Mouse (Mus musculus) hindbrain, embryonic 15.5 days (tissue): ENCODE measurements at regions not wholly inside any gene's neighbourhood (a gene's known extent, or its start where the extent isn't known, plus 50 kb on each side); places are given as distances from the start of the nearest gene placed in this dataset.

Experiments
- ATAC-seq: fragments of 200-750 bp; cut with Nextera tagmentation; 2 replicates; pipeline ENCODE4 v1.8.0; 2017; ENCODE audit warnings: low read depth, moderate number of reproducible peaks, moderate TSS enrichment; ENCODE audit not compliant: low FRiP score
- H3K27ac ChIP-seq: fragments of 300-500 bp; sonication (generic); replicated peaks from 2 replicates; pipeline ENCODE4 v1.5.1; 2015; ENCODE audit warnings: mild to moderate bottlenecking, inconsistent platforms
- H3K27me3 ChIP-seq: fragments of 300-500 bp; sonication (generic); 2 replicates; pipeline ENCODE4 v1.6.1; 2015; ENCODE audit warnings: control low read depth, inconsistent platforms
- H3K36me3 ChIP-seq: fragments of 300-500 bp; sonication (generic); 2 replicates; pipeline ENCODE4 v1.6.1; 2015; ENCODE audit warnings: control low read depth, inconsistent platforms
- H3K4me1 ChIP-seq: fragments of 300-500 bp; sonication (generic); replicated peaks from 2 replicates; pipeline ENCODE4 v1.6.1; 2015; ENCODE audit warnings: control low read depth, inconsistent platforms
- H3K4me2 ChIP-seq: fragments of 300-500 bp; sonication (generic); 2 replicates; pipeline ENCODE4 v1.6.1; 2015; ENCODE audit warnings: moderate library complexity, mild to moderate bottlenecking, inconsistent platforms
- H3K4me3 ChIP-seq: fragments of 300-500 bp; sonication (generic); 2 replicates; pipeline ENCODE4 v1.5.1; 2015; ENCODE audit warnings: mild to moderate bottlenecking, inconsistent platforms
- H3K9ac ChIP-seq: fragments of 300-500 bp; sonication (generic); 2 replicates; pipeline ENCODE4 v1.6.1; 2015; ENCODE audit warnings: inconsistent platforms
- H3K9me3 ChIP-seq: fragments of 300-500 bp; sonication (generic); 2 replicates; pipeline ENCODE4 v1.6.1; 2016; ENCODE audit warnings: control low read depth, inconsistent platforms
- WGBS: fragments of 180-500 bp; shearing (Covaris S2); methylation state at CpG from one replicate; pipeline ENCODE4 v1.1.7; 2015; 5-methylcytosine and 5-hydroxymethylcytosine counted together

DNA sequence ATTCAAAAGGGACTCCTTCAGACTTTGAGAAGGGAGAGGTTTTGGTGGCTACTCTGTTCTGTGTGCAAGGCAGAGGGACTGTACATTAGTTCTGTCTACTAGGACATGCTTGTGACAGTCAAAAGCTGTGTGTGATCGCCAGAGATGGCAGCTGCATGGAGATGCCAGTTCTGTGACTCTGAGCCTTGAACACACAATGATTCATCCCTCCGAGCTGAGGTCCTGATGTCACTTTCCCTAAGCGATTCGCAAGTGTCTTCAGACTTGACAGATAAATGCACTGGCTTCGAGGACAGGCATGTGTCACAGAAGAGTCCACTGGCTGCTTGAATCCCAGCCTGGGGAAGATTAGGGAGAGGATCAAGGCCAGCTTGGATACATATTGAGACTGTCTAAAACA lies 218.8 kb downstream of the Gadd45g start:
- WGBS, result 84% methylated on average over 5 of the region's 5 CpGs
- no peaks in the 10 kb centered on the region for H3K4me1 ChIP-seq
- H3K9ac ChIP-seq, result no peak overlapping the region

DNA sequence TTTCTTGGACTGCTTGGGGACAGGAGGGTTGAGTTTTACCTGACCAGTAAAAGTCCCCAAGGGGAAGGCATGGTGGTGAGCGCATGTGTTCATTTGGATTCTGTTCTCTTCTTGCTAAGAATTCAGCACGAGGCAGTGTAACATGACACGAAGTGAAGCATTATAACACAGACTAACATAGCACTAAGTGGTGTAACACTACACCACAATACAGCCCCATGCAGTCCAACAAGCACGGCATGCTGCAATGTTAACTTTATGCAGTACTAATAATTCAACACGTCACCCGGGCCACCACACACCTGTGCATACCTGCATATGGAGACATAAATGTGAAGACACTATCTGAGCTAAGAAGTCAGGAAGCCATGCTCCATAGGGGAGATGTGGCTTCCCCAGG lies 219.2 kb downstream of the Gadd45g start:
- H3K36me3 ChIP-seq, result no peaks in the 10 kb centered on the region
- H3K9ac ChIP-seq, result no peak overlapping the region
- ATAC-seq, result no peak
- no peaks in the 10 kb centered on the region for H3K4me1 ChIP-seq
- H3K9me3 ChIP-seq, result no peaks in the 10 kb centered on the region
- no peak overlapping the region for H3K4me2 ChIP-seq
- H3K27me3 ChIP-seq, result no peaks in the 10 kb centered on the region
- 82% methylated on average over 6 of the region's 6 CpGs for WGBS
- no peak overlapping the region for H3K4me3 ChIP-seq
- no peak overlapping the region for H3K27ac ChIP-seq

More for the DNA sequence above, 218.8 kb downstream of the Gadd45g start:
- Histone ChIP-seq H3K27ac (no peak overlapping the region), H3K9me3 (no peaks in the 10 kb centered on the region), H3K36me3 (no peaks in the 10 kb centered on the region), H3K27me3 (no peaks in the 10 kb centered on the region), H3K4me2 (no peak overlapping the region), H3K4me3 (no peak overlapping the region)
- ATAC-seq, result no peak

DNA sequence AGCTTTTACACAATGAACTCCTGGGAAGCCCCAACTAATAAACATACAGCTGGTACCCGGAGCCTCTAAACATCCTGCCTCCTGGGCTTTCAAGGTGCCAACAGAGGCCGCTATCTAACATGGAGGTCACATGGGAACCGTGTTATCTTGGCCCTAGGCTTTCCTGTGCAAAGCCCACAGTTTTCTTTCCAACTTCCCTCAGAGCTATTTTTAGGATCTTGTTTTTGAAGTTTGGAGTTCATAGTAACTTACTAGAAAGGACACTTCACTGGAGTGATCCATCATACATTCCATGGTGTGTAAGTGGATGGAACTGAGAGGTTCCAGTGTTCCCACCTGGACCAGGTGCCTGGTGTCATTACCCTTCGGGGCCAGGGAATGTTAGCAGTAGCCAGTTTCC lies 220.6 kb downstream of the Gadd45g start:
- no peak for ATAC-seq
- no peaks in the 10 kb centered on the region for H3K27me3 ChIP-seq
- no peaks in the 10 kb centered on the region for H3K36me3 ChIP-seq
- H3K9ac ChIP-seq, result no peak overlapping the region
- H3K4me1 ChIP-seq, result no peaks in the 10 kb centered on the region
- H3K27ac ChIP-seq, result no peak overlapping the region
- H3K9me3 ChIP-seq, result no peaks in the 10 kb centered on the region
- no peak overlapping the region for H3K4me3 ChIP-seq
- H3K4me2 ChIP-seq, result no peak overlapping the region
- 65% methylated on average over 4 of the region's 4 CpGs for WGBS

DNA sequence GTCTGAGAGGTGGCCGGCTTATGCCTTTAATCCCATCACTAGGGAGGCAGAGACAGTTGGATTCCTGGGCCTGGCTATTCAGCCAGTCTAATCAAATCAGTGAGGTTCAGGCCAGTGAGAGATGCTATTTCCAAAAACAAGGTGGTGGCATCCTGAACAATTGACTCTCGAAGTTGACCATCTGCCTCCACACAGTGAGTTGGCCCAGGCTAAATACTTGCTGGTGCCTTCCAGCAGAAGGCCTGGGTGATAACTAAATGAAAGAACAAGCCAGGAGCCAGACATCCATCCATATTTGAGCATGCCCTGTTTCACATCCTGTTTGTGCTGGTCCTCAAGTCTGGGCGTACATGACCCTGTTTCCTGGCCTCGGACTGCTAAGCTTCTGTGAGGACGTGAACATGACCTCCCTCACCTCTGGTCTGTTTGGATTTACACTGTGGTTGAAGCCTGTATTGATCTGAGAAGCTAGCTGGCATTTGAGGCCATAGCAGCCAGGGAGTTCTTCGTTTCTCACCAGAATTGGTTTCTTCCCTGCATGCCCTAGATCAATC lies 222.5 kb downstream of the Gadd45g start:
- Histone ChIP-seq H3K4me1 (no peaks in the 10 kb centered on the region), H3K27ac (no peak overlapping the region), H3K4me2 (no peak overlapping the region), H3K4me3 (no peak overlapping the region), H3K36me3 (no peaks in the 10 kb centered on the region), H3K27me3 (no peaks in the 10 kb centered on the region), H3K9me3 (no peaks in the 10 kb centered on the region), H3K9ac (no peak overlapping the region)
- WGBS, result 79% methylated on average over 6 of the region's 6 CpGs
- no peak for ATAC-seq

DNA sequence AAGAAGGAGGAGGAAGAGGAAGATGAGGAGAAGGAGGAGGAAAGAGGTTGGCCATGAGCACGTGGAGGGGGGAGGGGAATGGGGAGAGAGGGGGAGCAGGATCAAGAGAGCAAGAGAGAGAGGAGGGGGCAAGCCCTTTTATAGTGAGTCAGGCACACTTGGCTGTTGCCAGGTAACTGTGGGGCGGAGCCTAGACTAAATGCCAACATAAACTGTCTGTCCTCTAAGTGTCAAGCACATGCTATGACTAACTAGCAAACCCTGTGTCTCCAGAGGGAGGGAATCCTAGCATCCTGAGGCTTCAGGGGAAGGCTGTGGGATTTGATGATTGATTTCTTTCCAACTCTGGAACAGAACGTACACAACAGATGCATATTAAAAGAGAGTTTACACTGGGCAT lies 223.2 kb downstream of the Gadd45g start:
- H3K4me2 ChIP-seq, result no peak overlapping the region
- no peaks in the 10 kb centered on the region for H3K27me3 ChIP-seq
- no peaks in the 10 kb centered on the region for H3K9me3 ChIP-seq
- no peak overlapping the region for H3K4me3 ChIP-seq
- no peak overlapping the region for H3K9ac ChIP-seq
- 64% methylated on average over 3 of the region's 3 CpGs for WGBS
- H3K27ac ChIP-seq, result no peak overlapping the region
- no peaks in the 10 kb centered on the region for H3K36me3 ChIP-seq
- H3K4me1 ChIP-seq, result no peaks in the 10 kb centered on the region
- ATAC-seq, result no peak

DNA sequence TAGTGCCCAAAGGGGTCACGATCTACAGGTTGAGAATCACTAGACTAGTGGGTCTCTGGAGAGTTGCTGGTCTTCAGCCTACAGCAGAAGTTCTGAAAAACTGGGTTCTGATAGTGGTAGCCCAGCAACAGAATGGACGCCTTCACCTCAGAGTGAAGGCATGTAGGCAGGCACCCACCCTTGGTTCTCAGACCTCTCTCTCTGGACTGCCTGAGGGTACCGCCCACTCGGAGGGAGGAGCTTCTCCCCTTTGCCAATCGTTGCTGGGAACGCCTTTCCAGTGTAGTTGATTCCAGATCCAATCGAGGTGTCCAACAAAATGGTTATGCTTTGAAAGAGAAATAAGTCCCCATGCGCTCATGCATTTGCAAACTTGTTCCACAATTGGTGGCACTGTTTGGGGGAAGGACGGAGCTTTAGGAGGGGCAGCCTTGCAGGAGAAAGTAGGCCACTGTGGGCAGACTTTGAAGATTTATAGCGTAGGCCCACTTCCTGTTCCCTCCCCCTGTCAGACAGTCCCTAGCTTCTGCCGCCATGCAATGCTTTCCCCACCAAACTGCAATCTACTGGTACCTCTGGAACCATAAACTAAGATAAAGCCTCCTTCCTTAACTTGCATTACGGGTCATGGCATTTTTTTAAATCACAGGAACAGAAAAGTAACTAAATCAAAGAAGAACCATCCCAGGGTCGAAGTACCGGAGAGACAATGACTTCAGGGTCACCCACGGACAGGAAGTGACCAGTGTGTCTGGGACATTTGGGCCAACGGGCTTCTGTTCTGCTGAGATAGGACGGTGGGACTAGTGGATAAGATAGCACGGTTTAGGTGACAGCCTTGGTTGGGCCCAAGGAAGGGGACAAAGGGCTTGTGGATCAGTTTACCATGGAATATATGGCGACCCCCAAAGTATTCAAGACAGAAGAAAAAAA lies 224.5 kb downstream of the Gadd45g start:
- Histone ChIP-seq H3K9ac (no peak overlapping the region), H3K27ac (no peak overlapping the region)

DNA sequence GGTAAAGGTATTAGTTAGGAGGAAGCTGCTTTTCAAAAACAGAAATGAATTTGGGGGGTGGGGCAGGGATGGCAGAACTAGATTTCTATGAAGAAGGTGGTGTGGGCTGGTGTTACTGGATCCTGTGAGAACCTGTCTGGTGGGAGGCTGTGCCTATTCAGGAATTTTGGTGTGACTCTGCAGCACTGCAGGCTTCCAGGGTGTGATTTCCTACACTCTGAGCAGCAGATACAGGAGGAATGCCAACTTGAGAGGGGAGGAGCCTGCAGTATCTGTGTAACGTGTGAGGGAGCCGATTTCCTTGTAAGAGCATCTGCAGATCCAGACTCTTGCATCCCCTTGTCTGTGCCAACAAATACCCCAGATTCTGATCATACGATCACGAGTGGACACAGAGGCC lies 231.1 kb downstream of the Gadd45g start:
- no peak overlapping the region for H3K4me3 ChIP-seq
- H3K9ac ChIP-seq, result no peak overlapping the region
- no peaks in the 10 kb centered on the region for H3K27me3 ChIP-seq
- 72% methylated on average over 4 of the region's 4 CpGs for WGBS
- no peaks in the 10 kb centered on the region for H3K36me3 ChIP-seq
- 0 out of 2 replicates have a peak, but pooled peaks cover 6% of the 10 kb centered on the region for H3K4me1 ChIP-seq
- H3K4me2 ChIP-seq, result no peak overlapping the region
- no peaks in the 10 kb centered on the region for H3K9me3 ChIP-seq
- no peak for ATAC-seq
- H3K27ac ChIP-seq, result no peak overlapping the region

More for the DNA sequence above, 224.5 kb downstream of the Gadd45g start:
- H3K36me3 ChIP-seq, result no peaks in the 10 kb centered on the region
- no peak for ATAC-seq
- no peaks in the 10 kb centered on the region for H3K27me3 ChIP-seq
- whole genome bisulfite sequencing, result 92% methylated on average over 19 of the region's 19 CpGs
- no peak overlapping the region for H3K4me2 ChIP-seq
- no peaks in the 10 kb centered on the region for H3K4me1 ChIP-seq
- no peaks in the 10 kb centered on the region for H3K9me3 ChIP-seq
- no peak overlapping the region for H3K4me3 ChIP-seq

DNA sequence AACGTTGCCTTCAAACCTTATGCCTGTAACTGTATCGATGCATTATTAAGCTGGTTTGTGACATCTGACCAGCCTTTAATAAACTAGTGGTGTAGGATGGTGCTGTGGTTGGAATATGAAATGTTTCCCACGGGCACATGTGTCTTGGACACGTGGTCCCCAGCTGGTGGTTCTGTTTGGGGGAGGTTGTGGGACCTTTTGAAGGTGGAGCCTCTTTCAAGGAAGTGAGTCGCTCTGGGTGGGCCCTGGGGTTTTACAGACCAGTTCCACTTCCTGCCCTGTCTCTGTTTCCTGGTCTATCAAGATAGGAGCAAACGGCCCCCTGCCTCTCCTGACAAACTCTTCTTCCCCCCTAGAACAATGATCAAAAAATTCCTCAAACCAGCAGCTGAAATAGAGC lies 232.1 kb downstream of the Gadd45g start:
- Histone ChIP-seq H3K27ac (no peak overlapping the region), H3K4me2 (no peak overlapping the region), H3K4me3 (no peak overlapping the region), H3K9me3 (no peaks in the 10 kb centered on the region), H3K27me3 (no peaks in the 10 kb centered on the region), H3K9ac (no peak overlapping the region), H3K4me1 (0 out of 2 replicates have a peak, but pooled peaks cover 10% of the 10 kb centered on the region), H3K36me3 (no peaks in the 10 kb centered on the region)
- 75% methylated on average over 6 of the region's 6 CpGs for WGBS
- ATAC-seq, result no peak

DNA sequence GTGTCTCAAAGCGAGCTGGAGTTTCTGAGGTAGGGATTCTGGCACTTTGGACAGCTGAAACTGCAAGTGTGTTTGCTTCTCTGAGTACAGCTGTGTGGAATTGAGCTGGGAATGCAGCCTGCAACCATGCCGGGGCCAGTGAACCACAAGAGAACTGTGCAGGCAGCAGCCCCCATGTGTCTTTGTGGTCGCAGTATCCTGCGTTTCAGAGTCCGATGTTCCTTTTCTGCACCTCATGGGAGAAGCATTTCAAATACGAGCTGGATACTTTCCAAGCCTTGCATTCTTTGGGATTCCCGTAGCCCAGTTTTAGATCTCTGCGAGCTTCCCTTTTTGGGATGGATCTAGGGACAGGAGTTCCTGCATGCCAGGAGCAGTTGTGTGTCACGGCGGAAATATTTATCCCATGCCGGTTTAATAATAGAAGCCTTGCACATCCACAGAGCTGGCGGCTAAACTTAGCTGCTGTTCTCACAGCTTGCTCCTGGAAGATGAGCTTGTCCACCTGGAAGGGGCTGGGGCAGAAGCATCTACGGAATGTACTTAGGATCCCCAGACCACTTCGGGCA lies 233.3 kb downstream of the Gadd45g start:
- no peaks in the 10 kb centered on the region for H3K9me3 ChIP-seq
- H3K9ac ChIP-seq, result no peak overlapping the region
- WGBS, result 49% methylated on average over 14 of the region's 14 CpGs
- no peak overlapping the region for H3K4me3 ChIP-seq
- no peaks in the 10 kb centered on the region for H3K27me3 ChIP-seq
- no peak overlapping the region for H3K27ac ChIP-seq
- H3K36me3 ChIP-seq, result no peaks in the 10 kb centered on the region
- ATAC-seq, result no peak
- no peak overlapping the region for H3K4me2 ChIP-seq
- H3K4me1 ChIP-seq, result 0 out of 2 replicates have a peak, but pooled peaks cover 10% of the 10 kb centered on the region

DNA sequence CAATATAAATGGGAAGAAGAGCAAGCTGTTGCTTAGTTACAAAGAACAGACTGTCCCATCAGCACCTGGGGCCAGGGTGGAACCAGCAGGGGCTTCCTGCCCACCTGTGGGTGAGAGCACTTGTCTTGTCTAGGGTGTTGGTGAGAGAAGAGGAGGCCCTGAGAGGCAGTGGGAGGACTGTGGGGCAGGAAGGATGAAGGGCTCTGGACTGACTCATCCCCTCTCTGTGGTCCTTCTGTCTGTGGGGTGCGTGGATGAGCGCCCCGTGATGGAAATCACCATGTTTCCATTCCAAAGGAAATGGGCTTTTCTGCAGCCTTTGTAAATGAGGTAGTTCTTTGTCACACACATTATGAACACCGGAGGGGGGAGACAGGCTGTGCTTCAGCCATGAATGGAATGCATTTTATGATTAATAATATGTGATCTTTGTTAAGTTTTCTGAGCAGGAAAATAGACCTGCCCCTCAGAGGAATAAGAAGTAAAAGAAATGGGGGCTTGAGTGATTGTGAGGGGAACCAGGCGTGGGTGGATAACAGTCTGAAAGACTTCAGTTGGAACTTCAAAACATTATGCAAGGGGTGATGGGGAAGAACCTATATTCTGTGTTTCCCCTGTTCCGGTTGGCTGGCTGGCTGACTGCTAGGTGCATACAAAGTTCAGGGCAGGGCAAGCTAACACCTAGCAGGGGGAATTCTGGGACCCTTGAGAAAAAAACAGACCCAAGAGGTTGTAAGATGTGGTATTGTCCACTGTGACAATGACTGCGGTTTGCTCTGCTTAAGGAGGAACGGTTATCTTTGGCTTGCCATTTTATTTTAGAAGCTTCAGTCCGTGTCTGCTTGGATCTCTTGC lies 237.3 kb downstream of the Gadd45g start:
- Histone ChIP-seq H3K27me3 (no peaks in the 10 kb centered on the region), H3K9ac (no peak overlapping the region), H3K4me3 (no peak overlapping the region), H3K9me3 (no peaks in the 10 kb centered on the region), H3K4me2 (no peak overlapping the region), H3K4me1 (0 out of 2 replicates have a peak, but pooled peaks cover 10% of the 10 kb centered on the region), H3K36me3 (no peaks in the 10 kb centered on the region), H3K27ac (no peak overlapping the region)
- ATAC-seq, result no peak
- 55% methylated on average over 9 of the region's 9 CpGs for WGBS

DNA sequence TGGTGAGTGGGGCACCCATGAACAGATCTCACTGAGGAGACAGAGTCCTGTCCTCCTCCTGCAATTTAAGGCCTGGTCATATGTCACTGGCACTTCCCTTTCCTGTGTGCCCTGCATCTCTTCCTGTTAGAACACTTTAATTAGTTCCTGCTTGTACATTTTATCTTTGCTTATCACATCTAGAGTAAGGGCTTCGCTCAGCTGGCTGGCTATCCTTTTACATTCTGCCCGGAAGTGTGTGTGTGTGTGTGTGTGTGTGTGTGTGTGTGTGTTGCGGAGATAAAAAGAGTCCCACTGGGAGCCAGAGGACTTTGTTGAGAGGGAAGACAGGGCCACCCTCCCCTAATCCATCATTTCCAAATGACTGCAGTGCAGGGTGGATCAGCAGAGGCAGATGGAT lies 238.6 kb downstream of the Gadd45g start:
- no peak overlapping the region for H3K4me3 ChIP-seq
- no peaks in the 10 kb centered on the region for H3K36me3 ChIP-seq
- WGBS, result 41% methylated on average over 3 of the region's 3 CpGs
- no peak overlapping the region for H3K4me2 ChIP-seq
- ATAC-seq, result no peak
- H3K27me3 ChIP-seq, result no peaks in the 10 kb centered on the region
- H3K9me3 ChIP-seq, result no peaks in the 10 kb centered on the region
- no peak overlapping the region for H3K27ac ChIP-seq
- H3K9ac ChIP-seq, result no peak overlapping the region
- 0 out of 2 replicates have a peak, but pooled peaks cover 4% of the 10 kb centered on the region for H3K4me1 ChIP-seq
